Mouse (Mus musculus): ENCODE results near the gene Tacr2. TPM values are rescaled to one million over a fixed set of nuclear protein-coding genes. Genes with fewer than 3 reads are reported as not detected.

The Tacr2 gene
- total RNA-seq, 2 experiments from 2014 or later: not detected

GRCm38 (mm10) chr10:62300006-62300827, 48.0 kb downstream of the Tacr2 start:
- peak; percentile 57 for DNase-seq (ENCODE audit: low spot score)

- DNase-seq (ENCODE audit: low spot score): no peak
Observed at GRCm38 (mm10) chr10:62305090-62305489, 52.9 kb downstream of the Tacr2 start.

GRCm38 (mm10) chr10:62306483-62306882, 54.2 kb downstream of the Tacr2 start:
- DNase-seq (ENCODE audit: low spot score): no peak

GRCm38 (mm10) chr10:62308896-62309491, 56.8 kb downstream of the Tacr2 start:
- no peak for DNase-seq (ENCODE audit: low spot score)

- DNase-seq (ENCODE audit: low spot score): no peak
Observed at GRCm38 (mm10) chr10:62309593-62309992, 57.4 kb downstream of the Tacr2 start.

GRCm38 (mm10) chr10:62310259-62311039, 58.2 kb downstream of the Tacr2 start:
- DNase-seq (ENCODE audit: low spot score): no peak

GRCm38 (mm10) chr10:62311464-62311863, 59.2 kb downstream of the Tacr2 start:
- peak; percentile 48 for DNase-seq (ENCODE audit: low spot score)

GRCm38 (mm10) chr10:62313140-62313539, 60.9 kb downstream of the Tacr2 start:
- DNase-seq (ENCODE audit: low spot score): no peak

- DNase-seq (ENCODE audit: low spot score): peak; percentile 13
Observed at GRCm38 (mm10) chr10:62313885-62314424, 61.7 kb downstream of the Tacr2 start.

Other genes starting within 250 kb of the Tacr2 start
- not detected for gene Neurog3, start 119.3 kb upstream of the Tacr2 start, total RNA-seq (2021)
- gene Fam241b, start 108.5 kb upstream of the Tacr2 start, total RNA-seq (2021): 1 to 10 TPM; 1.7 to 2.7 TPM
- 1 to 10 TPM; 2.9 to 5.5 TPM for gene Tspan15, start 21.2 kb upstream of the Tacr2 start, total RNA-seq (2021)
- gene Hk1, start 127.5 kb downstream of the Tacr2 start, total RNA-seq (2021): 1 to 10 TPM; 4.7 to 7.2 TPM
- not detected for gene Hkdc1, start 170.1 kb downstream of the Tacr2 start, total RNA-seq (2021)
- not detected for gene 4930507D05Rik, start 197.1 kb downstream of the Tacr2 start, total RNA-seq (2021)
- gene Supv3l1, start 197.3 kb downstream of the Tacr2 start, total RNA-seq (2021): 10 to 100 TPM; 14.2 to 16.0 TPM
- gene Vps26a, start 234.4 kb downstream of the Tacr2 start, total RNA-seq (2021): 10 to 100 TPM; 27.5 to 30.4 TPM